Mouse (Mus musculus): ENCODE measurements around the gene Prpf4.

Gene Prpf4

GRCm38 (mm10) chr4:62389592-62390512 is 18.7 kb upstream of the Prpf4 start:
- DNase-seq, result no peak

GRCm38 (mm10) chr4:62391892-62392291 is 16.7 kb upstream of the Prpf4 start:
- no peak for DNase-seq

- no peak for DNase-seq
These were observed 15.1 kb upstream of the Prpf4 start for GRCm38 (mm10) chr4:62393459-62393858.

GRCm38 (mm10) chr4:62395806-62396205 is 12.8 kb upstream of the Prpf4 start:
- DNase-seq, result no peak

- no peak for DNase-seq
These were observed 10.8 kb upstream of the Prpf4 start for GRCm38 (mm10) chr4:62397616-62398365.

GRCm38 (mm10) chr4:62398956-62399355 is 9.6 kb upstream of the Prpf4 start:
- peak; percentile 23 for DNase-seq

- no peak for DNase-seq
These were observed 2.5 kb upstream of the Prpf4 start for GRCm38 (mm10) chr4:62406133-62406532.

GRCm38 (mm10) chr4:62407730-62408582 is 641 bp upstream of the Prpf4 start:
- DNase-seq, result peak; percentile 63

GRCm38 (mm10) chr4:62409615-62410014 is 1.0 kb downstream of the Prpf4 start:
- no peak for DNase-seq

- DNase-seq, result no peak
These were observed 1.7 kb downstream of the Prpf4 start for GRCm38 (mm10) chr4:62410325-62410724.

GRCm38 (mm10) chr4:62411606-62412005 is 3.0 kb downstream of the Prpf4 start:
- DNase-seq, result no peak

- no peak for DNase-seq
These were observed 9.9 kb downstream of the Prpf4 start for GRCm38 (mm10) chr4:62418448-62418847.

- DNase-seq, result no peak
These were observed 10.5 kb downstream of the Prpf4 start for GRCm38 (mm10) chr4:62419091-62419490.

GRCm38 (mm10) chr4:62425891-62426290 is 17.3 kb downstream of the Prpf4 start:
- DNase-seq, result no peak

GRCm38 (mm10) chr4:62427978-62428758 is 19.6 kb downstream of the Prpf4 start:
- peak; percentile 58 for DNase-seq

GRCm38 (mm10) chr4:62429616-62430015 is 21.0 kb downstream of the Prpf4 start:
- DNase-seq, result no peak

- no peak for DNase-seq
These were observed 22.1 kb downstream of the Prpf4 start for GRCm38 (mm10) chr4:62430678-62431077.

- no peak for DNase-seq
These were observed 22.9 kb downstream of the Prpf4 start for GRCm38 (mm10) chr4:62431522-62431921.

- no peak for DNase-seq
These were observed 25.6 kb downstream of the Prpf4 start for GRCm38 (mm10) chr4:62433939-62434870.

- DNase-seq, result no peak
These were observed 26.5 kb downstream of the Prpf4 start, which contains the start of gene Rnf183 for GRCm38 (mm10) chr4:62435081-62435480. Rnf183 (minus strand) TSS chr4:62435252.

GRCm38 (mm10) chr4:62437256-62437778 is 28.7 kb downstream of the Prpf4 start:
- no peak for DNase-seq

All from lung, postnatal 10 days (tissue).